Mouse (Mus musculus) C2C12 (cell line): ENCODE data around the gene Gm45062. TPM values are rescaled to one million over a fixed set of nuclear protein-coding genes. Genes with fewer than 3 reads are reported as not detected.

ENCODE experiments used
- H3K27me3 ChIP-seq: one replicate; pipeline ENCODE4 v1.6.1; 2011; ENCODE audit not compliant: control insufficient read depth, insufficient read depth, insufficient read length
- H3K36me3 ChIP-seq: one replicate; pipeline ENCODE4 v1.6.1; 2011; ENCODE audit not compliant: control insufficient read depth, insufficient read depth
- H3K4me3 ChIP-seq: one replicate; pipeline ENCODE4 v1.5.1; 2011; ENCODE audit warnings: mild to moderate bottlenecking, control low read depth; ENCODE audit not compliant: poor library complexity, insufficient read depth, severe bottlenecking
- H3K79me2 ChIP-seq: one replicate; pipeline ENCODE4 v1.6.1; 2011; ENCODE audit not compliant: control insufficient read depth, insufficient read depth
- H3K79me3 ChIP-seq: one replicate; pipeline ENCODE4 v1.6.1; 2011; ENCODE audit warnings: low read depth, control low read depth
- H3ac ChIP-seq: one replicate; pipeline ENCODE3; 2011; ENCODE audit warnings: low read depth; ENCODE audit not compliant: control insufficient read depth, insufficient read length
- CEBPB ChIP-seq: IDR thresholded peaks from one replicate; pipeline ENCODE4 v1.6.1; 2011; ENCODE audit warnings: low read depth, mild to moderate bottlenecking, control low read depth, moderate library complexity
- CTCF ChIP-seq: IDR thresholded peaks from one replicate; pipeline ENCODE4 v1.5.1; 2011; ENCODE audit not compliant: control insufficient read depth, insufficient read depth, insufficient read length
- FOSL1 ChIP-seq: IDR thresholded peaks from one replicate; pipeline ENCODE4 v1.8.0; 2011; ENCODE audit warnings: mild to moderate bottlenecking, low read length; ENCODE audit not compliant: poor library complexity, insufficient read depth, severe bottlenecking
- MAX ChIP-seq: IDR thresholded peaks from one replicate; pipeline ENCODE4 v1.6.1; 2011; ENCODE audit warnings: mild to moderate bottlenecking, control low read depth
- MYOD1 ChIP-seq: IDR thresholded peaks from one replicate; pipeline ENCODE4 v1.6.1; 2011; ENCODE audit warnings: low read depth; ENCODE audit not compliant: control insufficient read depth, insufficient read length
- MYOG ChIP-seq: IDR thresholded peaks from one replicate; pipeline ENCODE4 v1.6.1; 2011; ENCODE audit not compliant: control insufficient read depth, insufficient read length; ENCODE audit errors: extremely low read depth
- USF1 ChIP-seq: IDR thresholded peaks from one replicate; pipeline ENCODE4 v1.6.1; 2011; ENCODE audit warnings: low read depth, mild to moderate bottlenecking, control low read depth, moderate library complexity
- polyA plus RNA-seq: library from polyadenylated mRNA; unstranded; fragments of >200 nt; fragmentation: generic; extraction: Trizol; gene quantifications from one replicate; pipeline ENCODE4 v1.2.1, GENCODE M21; 2012; ENCODE audit warnings: missing spikeins

Gm45062 gene
- polyA plus RNA-seq, 1 experiment, result 0.33 TPM

DNA sequence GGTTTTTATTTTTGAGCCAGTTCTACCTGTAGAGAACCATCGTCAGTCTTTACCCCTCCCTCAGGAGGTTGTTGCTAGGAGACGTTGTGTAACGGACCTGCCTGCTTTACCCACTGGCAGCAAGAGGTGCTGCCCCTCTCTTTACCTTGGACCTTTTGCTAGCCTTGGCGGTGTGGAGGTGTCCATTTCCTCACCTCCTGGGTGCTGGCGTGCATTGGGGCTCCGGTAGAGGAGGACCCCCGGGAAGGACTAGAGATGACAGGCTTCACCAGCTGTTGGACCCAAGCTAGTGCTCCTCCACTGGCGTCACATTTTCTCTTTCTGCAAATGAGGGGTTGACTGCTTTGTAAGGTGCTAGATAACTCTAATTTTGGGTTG, 406 bp downstream of the Gm45062 start:
- TF ChIP-seq MYOD1 (no peak), MYOG (no peak), FOSL1 (no peak), CTCF (no peak), CEBPB (no peak), MAX (no peak), USF1 (no peak)
- Histone ChIP-seq H3ac (peak overlapping the region; percentile 96), H3K79me2 (peaks cover 55% of the 10 kb centered on the region)

GRCm38 (mm10) chr6:8271047-8271446, 11.8 kb downstream of the Gm45062 start:
- no peaks in the 10 kb centered on the region for H3K27me3 ChIP-seq
- H3K36me3 ChIP-seq, result peaks cover 5% of the 10 kb centered on the region
- H3K79me3 ChIP-seq, result peaks cover 10% of the 10 kb centered on the region
- no peak overlapping the region for H3K4me3 ChIP-seq
- no peak overlapping the region for H3ac ChIP-seq
- H3K79me2 ChIP-seq, result peaks cover 6% of the 10 kb centered on the region
- no peak for TF ChIP-seq MAX
- no peak for TF ChIP-seq CEBPB
- no peak for TF ChIP-seq FOSL1

More for the DNA sequence above, 406 bp downstream of the Gm45062 start:
- Histone ChIP-seq H3K79me3 (peaks cover 26% of the 10 kb centered on the region), H3K36me3 (peaks cover 17% of the 10 kb centered on the region), H3K27me3 (no peaks in the 10 kb centered on the region), H3K4me3 (peak overlapping the region; percentile 78)

- H3K4me3 ChIP-seq, result no peak overlapping the region
- TF ChIP-seq CTCF, result peak; percentile 12
- TF ChIP-seq CEBPB, result no peak
- H3K79me2 ChIP-seq, result no peaks in the 10 kb centered on the region
- peaks cover 9% of the 10 kb centered on the region for H3K36me3 ChIP-seq
- H3K27me3 ChIP-seq, result no peaks in the 10 kb centered on the region
- H3K79me3 ChIP-seq, result peaks cover 4% of the 10 kb centered on the region
- H3ac ChIP-seq, result no peak overlapping the region
These were observed 15.3 kb downstream of the Gm45062 start for GRCm38 (mm10) chr6:8274387-8275054.

DNA sequence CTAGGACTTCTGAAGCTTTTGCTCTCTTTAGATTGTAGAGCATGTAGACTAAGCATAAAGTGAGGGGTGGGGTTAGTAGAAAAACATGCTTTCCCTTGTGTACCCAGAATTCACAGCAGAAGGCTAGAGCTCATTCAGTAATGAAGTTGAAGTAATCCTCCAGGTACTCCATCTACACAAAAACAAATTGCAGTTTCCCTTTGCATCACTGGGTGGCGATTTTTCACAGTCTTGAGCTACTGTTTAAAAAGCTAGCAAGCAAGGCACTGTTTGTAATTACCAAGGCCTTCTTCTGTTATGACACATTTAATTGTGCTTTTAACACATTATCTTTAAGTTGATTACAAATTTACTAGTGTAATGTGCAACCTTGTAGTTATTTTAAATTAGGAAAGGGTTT, 15.8 kb downstream of the Gm45062 start:
- no peak overlapping the region for H3K4me3 ChIP-seq
- no peak overlapping the region for H3ac ChIP-seq
- TF ChIP-seq MYOD1 (no peak), USF1 (no peak), CTCF (no peak), CEBPB (no peak), FOSL1 (no peak), MAX (no peak), MYOG (no peak)
- H3K79me3 ChIP-seq, result peaks cover 2% of the 10 kb centered on the region
- no peaks in the 10 kb centered on the region for H3K79me2 ChIP-seq
- H3K36me3 ChIP-seq, result peaks cover 9% of the 10 kb centered on the region
- H3K27me3 ChIP-seq, result no peaks in the 10 kb centered on the region

GRCm38 (mm10) chr6:8276431-8276830, 17.2 kb downstream of the Gm45062 start:
- TF ChIP-seq MYOD1, result no peak
- no peak for TF ChIP-seq MAX
- TF ChIP-seq CEBPB, result no peak
- TF ChIP-seq USF1, result no peak
- TF ChIP-seq CTCF, result no peak
- TF ChIP-seq FOSL1, result no peak
- TF ChIP-seq MYOG, result no peak
- peaks cover 2% of the 10 kb centered on the region for H3K79me3 ChIP-seq
- no peak overlapping the region for H3K4me3 ChIP-seq
- no peaks in the 10 kb centered on the region for H3K27me3 ChIP-seq
- no peaks in the 10 kb centered on the region for H3K79me2 ChIP-seq
- H3ac ChIP-seq, result no peak overlapping the region
- peaks cover 4% of the 10 kb centered on the region for H3K36me3 ChIP-seq

GRCm38 (mm10) chr6:8278426-8279002, 19.3 kb downstream of the Gm45062 start:
- Histone ChIP-seq H3ac (no peak overlapping the region), H3K4me3 (no peak overlapping the region), H3K36me3 (peaks cover 4% of the 10 kb centered on the region), H3K27me3 (no peaks in the 10 kb centered on the region), H3K79me3 (peaks cover 2% of the 10 kb centered on the region), H3K79me2 (no peaks in the 10 kb centered on the region)
- TF ChIP-seq USF1 (no peak), MYOG (no peak), FOSL1 (no peak), CEBPB (no peak), MYOD1 (no peak), CTCF (no peak), MAX (no peak)
